Mouse (Mus musculus): Measurements from ENCODE around the gene Snx10. TPM values are rescaled to one million over a fixed set of nuclear protein-coding genes. Genes with fewer than 3 reads are reported as not detected.

Snx10 gene
- polyA plus RNA-seq, 1 experiment from 2014 or later: 5.2 TPM

DNA sequence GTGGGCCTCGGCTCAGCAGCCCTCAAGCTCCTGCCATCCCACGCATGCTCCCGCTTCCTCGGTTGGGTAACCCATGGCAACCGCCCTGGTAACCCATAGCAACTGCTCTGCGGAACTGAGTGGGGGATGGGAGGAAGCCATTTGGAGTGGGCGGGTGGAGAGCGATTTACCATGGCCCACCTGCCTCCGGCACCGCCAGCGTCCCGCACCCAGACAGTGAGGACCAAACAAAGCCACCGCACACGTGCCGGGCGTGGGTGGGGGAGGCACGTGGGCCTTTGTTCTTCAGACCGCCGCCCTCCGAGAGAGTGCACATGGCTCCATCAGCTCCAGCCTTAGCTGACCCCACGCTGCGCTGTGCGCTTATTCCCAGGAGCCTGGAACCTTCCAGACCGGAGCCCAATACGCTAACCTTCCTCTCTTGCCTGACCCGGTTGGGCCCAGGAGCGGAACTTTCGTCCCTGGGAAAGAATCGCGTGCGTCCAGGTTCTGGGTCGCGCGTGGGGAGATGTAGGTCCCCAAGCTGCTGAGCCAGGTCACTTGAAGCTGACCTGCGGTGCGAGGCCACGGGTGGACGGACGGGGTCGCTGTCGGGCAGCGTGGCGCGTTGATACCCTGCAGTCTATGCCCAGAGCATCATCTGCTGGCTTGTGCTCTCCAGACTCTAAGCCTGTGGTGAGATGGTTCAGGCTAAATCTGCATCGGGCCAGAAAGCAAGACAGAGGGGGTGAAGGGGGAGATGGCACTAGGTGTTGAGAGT, 68.8 kb downstream of the Snx10 start:
- H3K27ac ChIP-seq: no peak overlapping the region
- WGBS (ENCODE audit: insufficient replicate concordance): 4% methylated on average over 45 of the region's 45 CpGs
- H3K9ac ChIP-seq: peak overlapping the region; percentile 27; the same call in 1 of the 2 replicates
- peak overlapping the region; percentile 68 for H3K4me2 ChIP-seq
- H3K9me3 ChIP-seq (replicated peaks): no peaks in the 10 kb centered on the region
- 0 out of 2 replicates have a peak, but pooled peaks have one; percentile 35 for ATAC-seq
- H3K4me3 ChIP-seq: peak overlapping the region; percentile 45
- H3K4me1 ChIP-seq: peaks cover 8% of the 10 kb centered on the region
- peaks cover 16% of the 10 kb centered on the region for H3K27me3 ChIP-seq (replicated peaks)
- no peaks in the 10 kb centered on the region for H3K36me3 ChIP-seq

DNA sequence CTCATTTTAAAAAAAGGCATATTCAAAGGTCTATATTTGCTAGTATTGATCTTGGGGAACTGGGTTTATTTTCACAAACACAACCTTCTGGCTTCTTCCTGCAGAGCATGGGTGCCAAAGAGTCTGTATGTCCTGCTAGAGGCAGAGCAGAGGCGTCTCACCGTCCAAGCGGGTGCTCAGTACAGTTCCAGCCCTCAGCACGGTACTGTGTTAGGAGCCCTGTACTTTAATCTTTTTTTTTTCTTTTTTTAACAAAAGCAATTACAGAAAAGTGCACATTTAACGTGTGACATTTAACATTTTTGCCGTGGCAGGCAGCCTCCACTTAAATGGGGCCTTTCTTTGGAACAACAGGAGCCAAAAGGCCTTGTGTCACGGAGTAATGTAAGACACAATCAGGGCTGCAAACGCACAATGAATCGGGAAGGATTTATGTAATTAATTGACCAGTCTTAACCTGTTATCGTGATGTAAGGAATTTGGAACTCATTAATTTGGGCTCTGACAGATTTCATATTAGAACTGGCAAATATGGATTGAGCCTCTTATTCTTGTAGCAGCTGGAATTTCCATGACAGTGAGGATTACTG, 69.8 kb downstream of the Snx10 start:
- Histone ChIP-seq H3K4me2 (no peak overlapping the region), H3K27ac (no peak overlapping the region), H3K9ac (no peak overlapping the region), H3K4me3 (no peak overlapping the region), H3K9me3 (replicated peaks) (no peaks in the 10 kb centered on the region), H3K4me1 (peaks cover 8% of the 10 kb centered on the region), H3K27me3 (replicated peaks) (peaks cover 16% of the 10 kb centered on the region), H3K36me3 (no peaks in the 10 kb centered on the region)
- 70% methylated on average over 10 of the region's 10 CpGs for WGBS (ENCODE audit: insufficient replicate concordance)
- ATAC-seq: no peak

DNA sequence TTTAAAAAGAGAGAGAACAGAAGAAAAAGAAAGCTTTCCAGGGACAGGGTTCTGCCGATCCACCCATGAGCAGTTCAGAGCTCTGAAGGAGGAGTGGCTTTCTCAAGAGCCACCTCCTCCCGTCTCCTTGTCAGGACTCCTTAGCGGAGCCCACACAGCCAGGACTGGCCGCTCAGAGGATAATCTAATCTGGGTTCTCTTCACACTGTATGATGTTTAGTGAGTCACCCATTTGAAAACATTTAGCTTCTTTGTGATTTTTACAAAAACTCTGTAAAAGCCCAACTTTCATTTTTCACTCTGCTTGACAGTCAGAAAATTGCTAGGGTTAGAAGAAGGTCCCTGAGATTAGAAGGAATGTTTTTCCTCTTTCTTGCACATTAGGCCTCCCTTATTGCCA, 70.8 kb downstream of the Snx10 start:
- no peak overlapping the region for H3K27ac ChIP-seq
- H3K27me3 ChIP-seq (replicated peaks): peaks cover 16% of the 10 kb centered on the region
- H3K4me2 ChIP-seq: no peak overlapping the region
- no peak overlapping the region for H3K9ac ChIP-seq
- no peak for ATAC-seq
- H3K9me3 ChIP-seq (replicated peaks): no peaks in the 10 kb centered on the region
- H3K4me3 ChIP-seq: no peak overlapping the region
- 44% methylated on average over 4 of the region's 4 CpGs for WGBS (ENCODE audit: insufficient replicate concordance)
- no peaks in the 10 kb centered on the region for H3K36me3 ChIP-seq
- H3K4me1 ChIP-seq: peaks cover 8% of the 10 kb centered on the region

- 78% methylated on average over 7 of the region's 7 CpGs for WGBS (ENCODE audit: insufficient replicate concordance)
- no peak for ATAC-seq
- Histone ChIP-seq H3K9ac (no peak overlapping the region), H3K9me3 (replicated peaks) (peaks cover 3% of the 10 kb centered on the region; the same call in 1 of the 2 replicates), H3K4me2 (no peak overlapping the region), H3K36me3 (no peaks in the 10 kb centered on the region), H3K4me1 (no peaks in the 10 kb centered on the region), H3K27me3 (replicated peaks) (peaks cover 3% of the 10 kb centered on the region), H3K27ac (no peak overlapping the region), H3K4me3 (no peak overlapping the region)
These were observed 74.4 kb downstream of the Snx10 start for GRCm38 (mm10) chr6:51598058-51598457.

- peaks cover 3% of the 10 kb centered on the region; the same call in 1 of the 2 replicates for H3K9me3 ChIP-seq (replicated peaks)
- peaks cover 10% of the 10 kb centered on the region for H3K27me3 ChIP-seq (replicated peaks)
- H3K9ac ChIP-seq: no peak overlapping the region
- H3K4me3 ChIP-seq: no peak overlapping the region
- WGBS (ENCODE audit: insufficient replicate concordance): 72% methylated on average over 9 of the region's 9 CpGs
- H3K36me3 ChIP-seq: no peaks in the 10 kb centered on the region
- H3K27ac ChIP-seq: no peak overlapping the region
- H3K4me2 ChIP-seq: no peak overlapping the region
- no peaks in the 10 kb centered on the region for H3K4me1 ChIP-seq
- no peak for ATAC-seq
These were observed 76.7 kb downstream of the Snx10 start for GRCm38 (mm10) chr6:51600412-51600811.

DNA sequence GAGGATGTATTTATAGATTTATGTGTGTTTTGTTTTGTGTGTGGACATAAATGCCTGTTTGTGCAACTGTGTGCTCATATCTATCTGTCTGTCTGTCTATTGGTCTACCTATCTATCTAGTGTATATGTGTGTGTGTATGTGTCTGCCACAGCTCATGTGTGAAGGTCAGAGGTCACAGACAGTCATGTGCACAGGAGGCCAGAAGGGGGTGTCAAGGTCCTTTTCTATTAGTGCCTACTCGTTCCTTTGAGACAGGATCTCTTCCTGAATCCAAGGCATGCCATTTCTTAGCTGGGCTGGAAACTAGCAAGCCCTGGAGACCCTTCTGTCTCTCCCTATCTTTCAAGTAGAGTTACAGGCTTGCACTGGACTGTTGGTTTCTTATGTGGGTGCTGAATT, 78.6 kb downstream of the Snx10 start:
- Histone ChIP-seq H3K4me1 (0 out of 2 replicates have a peak, but pooled peaks cover 5% of the 10 kb centered on the region), H3K27me3 (replicated peaks) (peaks cover 19% of the 10 kb centered on the region), H3K9me3 (replicated peaks) (peaks cover 3% of the 10 kb centered on the region; the same call in 1 of the 2 replicates), H3K4me2 (no peak overlapping the region), H3K9ac (no peak overlapping the region), H3K27ac (no peak overlapping the region), H3K4me3 (no peak overlapping the region), H3K36me3 (no peaks in the 10 kb centered on the region)
- WGBS (ENCODE audit: insufficient replicate concordance): 75% methylated on average over 1 of the region's 1 CpGs
- no peak for ATAC-seq

DNA sequence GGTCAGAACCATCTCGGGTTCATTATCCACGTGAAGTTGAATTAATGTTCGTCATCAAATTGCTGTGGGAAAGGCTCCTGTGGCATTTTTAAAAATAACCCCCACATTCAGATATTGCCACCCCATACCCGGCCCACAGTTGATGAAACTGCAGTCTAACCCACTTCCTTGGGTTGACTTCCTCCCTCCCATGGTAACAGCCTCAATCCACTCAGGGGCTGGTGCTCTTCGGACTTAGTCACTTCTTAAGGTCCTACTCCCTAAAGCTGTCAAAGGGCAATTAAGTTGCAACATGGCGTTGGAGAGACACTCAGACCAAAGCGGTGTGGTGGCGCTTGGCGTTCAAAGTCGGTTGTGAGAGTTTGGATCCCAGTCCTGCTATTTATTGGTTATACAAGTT, 80.0 kb downstream of the Snx10 start:
- no peak overlapping the region for H3K4me3 ChIP-seq
- H3K4me1 ChIP-seq: 0 out of 2 replicates have a peak, but pooled peaks cover 5% of the 10 kb centered on the region
- no peaks in the 10 kb centered on the region for H3K36me3 ChIP-seq
- H3K9ac ChIP-seq: no peak overlapping the region
- ATAC-seq: no peak
- peaks cover 27% of the 10 kb centered on the region for H3K27me3 ChIP-seq (replicated peaks)
- no peak overlapping the region for H3K4me2 ChIP-seq
- H3K27ac ChIP-seq: no peak overlapping the region
- WGBS (ENCODE audit: insufficient replicate concordance): 64% methylated on average over 10 of the region's 10 CpGs
- peaks cover 3% of the 10 kb centered on the region; the same call in 1 of the 2 replicates for H3K9me3 ChIP-seq (replicated peaks)

GRCm38 (mm10) chr6:51606245-51606644, 82.5 kb downstream of the Snx10 start:
- no peak overlapping the region for H3K27ac ChIP-seq
- H3K36me3 ChIP-seq: no peaks in the 10 kb centered on the region
- 0 out of 2 replicates have a peak, but pooled peaks cover 5% of the 10 kb centered on the region for H3K4me1 ChIP-seq
- ATAC-seq: no peak
- peaks cover 3% of the 10 kb centered on the region; the same call in 1 of the 2 replicates for H3K9me3 ChIP-seq (replicated peaks)
- H3K4me2 ChIP-seq: no peak overlapping the region
- peaks cover 43% of the 10 kb centered on the region for H3K27me3 ChIP-seq (replicated peaks)
- 68% methylated on average over 4 of the region's 4 CpGs for WGBS (ENCODE audit: insufficient replicate concordance)
- no peak overlapping the region for H3K4me3 ChIP-seq
- no peak overlapping the region for H3K9ac ChIP-seq

DNA sequence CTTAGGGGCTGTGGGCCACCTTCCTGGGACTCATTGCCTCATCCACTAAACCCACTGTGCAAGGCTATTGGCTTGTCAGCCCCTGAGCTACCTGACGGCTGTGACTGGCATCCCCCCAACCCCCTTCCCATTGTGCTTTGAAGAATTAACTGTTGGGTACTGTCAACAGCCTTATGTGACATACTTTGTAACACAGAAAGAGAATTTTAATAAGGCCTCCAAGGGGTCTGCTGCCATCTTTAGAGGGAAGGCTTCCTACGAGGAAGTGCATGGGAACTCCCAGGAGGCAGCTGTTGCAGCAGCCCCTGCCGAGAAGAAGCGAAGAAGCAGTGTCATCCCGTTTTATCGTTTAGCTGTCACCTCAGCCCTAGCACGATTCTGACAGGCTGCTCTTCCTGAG, 83.1 kb downstream of the Snx10 start:
- Histone ChIP-seq H3K9ac (no peak overlapping the region), H3K4me1 (peaks cover 6% of the 10 kb centered on the region; the same call in 1 of the 2 replicates), H3K36me3 (no peaks in the 10 kb centered on the region), H3K27me3 (replicated peaks) (peaks cover 48% of the 10 kb centered on the region), H3K27ac (no peak overlapping the region), H3K4me2 (no peak overlapping the region), H3K4me3 (no peak overlapping the region), H3K9me3 (replicated peaks) (peaks cover 3% of the 10 kb centered on the region; the same call in 1 of the 2 replicates)
- WGBS (ENCODE audit: insufficient replicate concordance): 20% methylated on average over 7 of the region's 7 CpGs
- no peak for ATAC-seq

DNA sequence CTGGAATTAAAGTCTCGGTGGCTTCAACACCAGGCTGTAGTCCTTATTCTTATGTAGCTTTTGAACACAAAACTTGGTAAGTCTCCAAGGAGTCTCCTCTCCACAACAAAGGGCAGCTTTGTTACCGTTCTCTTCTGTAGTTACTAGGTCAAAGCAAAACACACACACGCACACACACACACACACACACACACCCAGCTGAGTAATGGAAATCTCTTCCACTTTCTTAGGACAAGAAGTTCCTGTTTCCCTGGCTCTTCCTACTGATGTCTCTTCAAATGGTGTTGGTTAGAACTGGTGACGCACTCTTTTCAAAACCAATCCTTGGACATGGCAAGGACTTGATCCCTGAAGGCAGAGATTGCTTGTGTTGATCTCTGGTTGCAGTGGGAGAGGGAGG, 87.9 kb downstream of the Snx10 start:
- H3K4me3 ChIP-seq: no peak overlapping the region
- 60% methylated on average over 4 of the region's 4 CpGs for WGBS (ENCODE audit: insufficient replicate concordance)
- peaks cover 60% of the 10 kb centered on the region for H3K27me3 ChIP-seq (replicated peaks)
- no peak overlapping the region for H3K27ac ChIP-seq
- no peak for ATAC-seq
- peak overlapping the region; percentile 77; the same call in 1 of the 2 replicates for H3K4me2 ChIP-seq
- H3K9ac ChIP-seq: no peak overlapping the region
- H3K9me3 ChIP-seq (replicated peaks): no peaks in the 10 kb centered on the region
- H3K4me1 ChIP-seq: peaks cover 19% of the 10 kb centered on the region
- no peaks in the 10 kb centered on the region for H3K36me3 ChIP-seq

GRCm38 (mm10) chr6:51612371-51613051, 88.8 kb downstream of the Snx10 start:
- H3K9me3 ChIP-seq (replicated peaks): no peaks in the 10 kb centered on the region
- H3K4me1 ChIP-seq: peaks cover 15% of the 10 kb centered on the region
- peak overlapping the region; percentile 49 for H3K9ac ChIP-seq
- H3K4me2 ChIP-seq: peak overlapping the region; percentile 77
- no peak overlapping the region for H3K27ac ChIP-seq
- ATAC-seq: peak; percentile 76
- H3K36me3 ChIP-seq: no peaks in the 10 kb centered on the region
- 1% methylated on average over 54 of the region's 54 CpGs for WGBS (ENCODE audit: insufficient replicate concordance)
- H3K27me3 ChIP-seq (replicated peaks): peaks cover 56% of the 10 kb centered on the region
- H3K4me3 ChIP-seq: peak overlapping the region; percentile 59

DNA sequence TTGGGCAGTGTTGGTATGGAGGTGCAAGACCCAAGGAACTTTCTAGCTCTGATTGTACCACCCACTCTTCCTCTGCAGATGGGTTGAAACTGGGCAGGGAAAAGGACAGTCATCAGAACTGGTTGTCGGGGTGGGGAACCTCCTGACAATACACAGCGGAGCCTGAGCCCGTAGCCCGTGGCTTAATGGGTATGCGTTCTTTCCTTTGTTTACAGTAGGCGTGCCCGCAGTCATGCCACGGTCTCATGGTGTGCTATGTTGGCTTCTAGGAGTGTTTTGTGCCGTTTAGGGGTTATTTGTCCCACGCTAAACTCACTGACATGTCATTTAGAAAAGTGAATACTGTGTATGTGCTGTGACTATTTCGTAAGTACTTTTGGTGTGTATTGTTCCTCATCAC, 90.0 kb downstream of the Snx10 start:
- no peak overlapping the region for H3K4me3 ChIP-seq
- peaks cover 15% of the 10 kb centered on the region for H3K4me1 ChIP-seq
- no peak overlapping the region for H3K4me2 ChIP-seq
- H3K27me3 ChIP-seq (replicated peaks): peaks cover 48% of the 10 kb centered on the region
- no peaks in the 10 kb centered on the region for H3K36me3 ChIP-seq
- no peaks in the 10 kb centered on the region for H3K9me3 ChIP-seq (replicated peaks)
- ATAC-seq: no peak
- no peak overlapping the region for H3K9ac ChIP-seq
- 76% methylated on average over 11 of the region's 11 CpGs for WGBS (ENCODE audit: insufficient replicate concordance)
- no peak overlapping the region for H3K27ac ChIP-seq

Measured in liver, embryonic 12.5 days (tissue).